Mouse (Mus musculus) urinary bladder, postnatal 0 days (tissue): Measurements from ENCODE around the gene Cdc16. TPM values are rescaled to one million over a fixed set of nuclear protein-coding genes. Genes with fewer than 3 reads are reported as not detected.

Source experiments
- polyA plus RNA-seq: library from polyadenylated mRNA; unstranded; fragments of >200 nt; fragmentation: Nextera tagmentation; extraction: Ambion mirVana; gene quantifications from 2 replicates; pipeline ENCODE4 v1.2.1, GENCODE M21; 2015

Cdc16 gene
- polyA plus RNA-seq: 90.6 and 99.0 TPM in 2 replicates

DNA sequence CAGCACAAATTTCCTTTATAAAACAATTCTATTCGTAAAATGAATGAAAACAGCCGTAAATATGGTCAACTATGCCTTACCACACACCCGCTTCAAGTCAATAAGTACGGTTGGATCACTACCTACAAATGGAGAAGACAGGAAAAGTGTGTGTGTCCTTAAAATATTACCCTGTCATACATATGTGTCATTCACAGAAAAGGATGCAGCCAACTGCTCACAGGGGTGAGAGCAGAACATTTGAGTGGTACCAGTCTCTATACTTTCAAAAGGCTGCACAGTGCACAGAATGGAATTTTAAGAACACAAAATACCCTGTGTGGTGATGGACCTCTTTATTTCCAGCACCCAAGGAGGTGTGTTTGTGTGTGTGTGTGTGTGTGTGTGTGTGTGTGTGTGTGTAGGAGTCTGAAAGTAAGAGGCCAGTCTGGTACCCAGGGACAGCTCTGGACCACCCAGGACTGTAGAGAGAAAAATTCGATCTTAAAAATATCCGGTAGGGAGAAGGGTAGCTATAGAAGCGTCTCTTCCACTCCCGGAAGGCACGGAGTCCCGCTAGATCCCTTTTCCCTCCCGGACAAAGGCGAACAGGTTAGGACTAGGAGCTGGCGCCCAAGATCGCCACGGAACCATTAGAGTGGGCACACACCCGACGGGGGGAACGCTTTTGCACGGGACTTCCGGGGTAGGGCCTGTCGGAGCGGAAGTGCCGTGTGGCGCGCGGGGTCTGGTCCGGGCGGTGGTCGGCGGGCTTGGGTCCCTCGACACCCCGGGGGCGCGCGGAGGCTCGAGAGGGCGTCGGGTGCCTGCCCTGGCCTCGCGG lies at the start of gene Cdc16:
Cdc16 (plus strand) TSS at position 695 of the 823 bp plus-strand sequence.

DNA sequence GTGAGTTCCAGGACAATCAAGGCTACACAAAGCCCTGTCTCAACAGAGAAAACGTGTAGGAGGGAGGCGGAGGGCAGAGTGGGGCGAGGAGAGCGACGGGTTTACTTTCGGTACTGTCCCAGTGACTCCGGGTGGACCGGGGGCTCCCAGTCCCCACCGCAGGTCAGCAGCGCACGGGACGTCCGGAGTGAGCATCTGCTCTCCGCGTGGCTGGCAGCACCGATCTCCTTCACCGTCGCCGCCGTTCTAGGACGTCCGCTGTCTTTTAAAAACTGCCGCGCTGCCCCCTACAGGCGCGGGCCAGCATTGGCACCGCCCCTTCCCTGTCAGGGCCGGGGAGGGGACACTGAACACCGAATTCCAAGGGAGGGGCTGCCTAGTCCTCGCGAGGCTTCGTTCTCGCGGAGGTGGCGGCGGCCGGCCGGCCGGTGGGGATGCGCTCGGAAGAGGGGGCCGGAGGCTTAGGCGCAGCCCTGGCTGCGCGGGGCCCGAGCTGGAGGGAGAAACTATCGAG lies 27.8 kb downstream of the Cdc16 start, which contains the start of gene Upf3a:
Upf3a (plus strand) TSS at position 366 of the 514 bp plus-strand sequence.

Other genes with a start within 250 kb of the Cdc16 start
- not detected in 2 replicates for gene 1700029H14Rik, start 195.2 kb upstream of the Cdc16 start, polyA plus RNA-seq
- gene Rasa3, start 80.1 kb upstream of the Cdc16 start, polyA plus RNA-seq: 54.2 and 58.0 TPM in 2 replicates
- not detected in 2 replicates for gene Cfap97d2, start 51.8 kb upstream of the Cdc16 start, polyA plus RNA-seq
- 29.1 and 31.5 TPM in 2 replicates for gene Upf3a, start 27.9 kb downstream of the Cdc16 start, polyA plus RNA-seq
- gene AF366264, start 80.7 kb downstream of the Cdc16 start, polyA plus RNA-seq: not detected in 2 replicates
- gene Champ1, start 112.0 kb downstream of the Cdc16 start, polyA plus RNA-seq: 11.9 and 13.8 TPM in 2 replicates
- gene Coprs, start 132.6 kb downstream of the Cdc16 start, polyA plus RNA-seq: 19.1 and 20.4 TPM in 2 replicates